Mouse (Mus musculus): ENCODE measurements around the gene Spaca6. TPM values are rescaled to one million over a fixed set of nuclear protein-coding genes. Genes with fewer than 3 reads are reported as not detected.
"Not testable (repeated sequence)": the region's sequence is repeated elsewhere in the genome, so short reads cannot be mapped to it uniquely, and the experiment has no call there.

Gene Spaca6
- polyA plus RNA-seq, 1 experiment, result 81.0 TPM

GRCm38 (mm10) chr17:17840796-17841195 is 13.8 kb downstream of the Spaca6 start:
- Histone ChIP-seq H3K36me3 (ENCODE audit: control insufficient read depth, insufficient read depth, low read length, poor library complexity, severe bottlenecking) (0 out of 2 replicates have a peak, but pooled peaks cover 2% of the 10 kb centered on the region), H3K4me3 (ENCODE audit: low read depth, low read length) (no peak overlapping the region), H3K4me1 (ENCODE audit: control insufficient read depth, insufficient read depth, low read length) (no peaks in the 10 kb centered on the region), H3K27me3 (ENCODE audit: control insufficient read depth, insufficient read depth, low read length, poor library complexity, severe bottlenecking) (no peaks in the 10 kb centered on the region), H3K9ac (ENCODE audit: low read depth, poor library complexity, severe bottlenecking) (no peak overlapping the region), H3K27ac (ENCODE audit: insufficient read depth, low read length) (no peak overlapping the region), H3K9me3 (replicated peaks; ENCODE audit: control insufficient read depth, insufficient read depth, low read length, poor library complexity, severe bottlenecking) (no peaks in the 10 kb centered on the region)
- TF ChIP-seq CTCF (IDR thresholded peaks at IDR 0.05; ENCODE audit: low read depth, low read length) (no peak), EP300 (IDR thresholded peaks at IDR 0.05; ENCODE audit: insufficient read depth, low read depth, low read length) (no peak), POLR2A (IDR thresholded peaks at IDR 0.05; ENCODE audit: insufficient read depth, low read length) (no peak)

- H3K4me3 ChIP-seq (ENCODE audit: low read depth, low read length), result peak overlapping the region; percentile 31
- no peak overlapping the region for H3K27ac ChIP-seq (ENCODE audit: insufficient read depth, low read length)
- H3K9me3 ChIP-seq (replicated peaks; ENCODE audit: control insufficient read depth, insufficient read depth, low read length, poor library complexity, severe bottlenecking), result no peaks in the 10 kb centered on the region
- no peak for TF ChIP-seq POLR2A (IDR thresholded peaks at IDR 0.05; ENCODE audit: insufficient read depth, low read length)
- TF ChIP-seq CTCF (IDR thresholded peaks at IDR 0.05; ENCODE audit: low read depth, low read length), result no peak
- no peak for TF ChIP-seq EP300 (IDR thresholded peaks at IDR 0.05; ENCODE audit: insufficient read depth, low read depth, low read length)
- H3K4me1 ChIP-seq (ENCODE audit: control insufficient read depth, insufficient read depth, low read length), result no peaks in the 10 kb centered on the region
- no peaks in the 10 kb centered on the region; the same call in 1 of the 2 replicates for H3K27me3 ChIP-seq (ENCODE audit: control insufficient read depth, insufficient read depth, low read length, poor library complexity, severe bottlenecking)
- no peak overlapping the region for H3K9ac ChIP-seq (ENCODE audit: low read depth, poor library complexity, severe bottlenecking)
- 0 out of 2 replicates have a peak, but pooled peaks cover 2% of the 10 kb centered on the region for H3K36me3 ChIP-seq (ENCODE audit: control insufficient read depth, insufficient read depth, low read length, poor library complexity, severe bottlenecking)
These were observed 16.7 kb downstream of the Spaca6 start for GRCm38 (mm10) chr17:17843534-17844261.

- H3K9me3 ChIP-seq (replicated peaks; ENCODE audit: control insufficient read depth, insufficient read depth, low read length, poor library complexity, severe bottlenecking); H3K4me1 ChIP-seq (ENCODE audit: control insufficient read depth, insufficient read depth, low read length); H3K9ac ChIP-seq (ENCODE audit: low read depth, poor library complexity, severe bottlenecking); H3K27ac ChIP-seq (ENCODE audit: insufficient read depth, low read length); H3K4me3 ChIP-seq (ENCODE audit: low read depth, low read length); H3K36me3 ChIP-seq (ENCODE audit: control insufficient read depth, insufficient read depth, low read length, poor library complexity, severe bottlenecking); H3K27me3 ChIP-seq (ENCODE audit: control insufficient read depth, insufficient read depth, low read length, poor library complexity, severe bottlenecking): not testable (repeated sequence)
These were observed 17.6 kb downstream of the Spaca6 start for GRCm38 (mm10) chr17:17844606-17845005.

- H3K4me3 ChIP-seq (ENCODE audit: low read depth, low read length), result no peak overlapping the region
- no peaks in the 10 kb centered on the region for H3K9me3 ChIP-seq (replicated peaks; ENCODE audit: control insufficient read depth, insufficient read depth, low read length, poor library complexity, severe bottlenecking)
- H3K27me3 ChIP-seq (ENCODE audit: control insufficient read depth, insufficient read depth, low read length, poor library complexity, severe bottlenecking), result peaks cover 4% of the 10 kb centered on the region
- H3K27ac ChIP-seq (ENCODE audit: insufficient read depth, low read length), result no peak overlapping the region
- TF ChIP-seq POLR2A (IDR thresholded peaks at IDR 0.05; ENCODE audit: insufficient read depth, low read length), result no peak
- TF ChIP-seq CTCF (IDR thresholded peaks at IDR 0.05; ENCODE audit: low read depth, low read length), result peak; percentile 22
- TF ChIP-seq EP300 (IDR thresholded peaks at IDR 0.05; ENCODE audit: insufficient read depth, low read depth, low read length), result no peak
- no peaks in the 10 kb centered on the region for H3K4me1 ChIP-seq (ENCODE audit: control insufficient read depth, insufficient read depth, low read length)
- H3K9ac ChIP-seq (ENCODE audit: low read depth, poor library complexity, severe bottlenecking), result no peak overlapping the region
- 0 out of 2 replicates have a peak, but pooled peaks cover 2% of the 10 kb centered on the region for H3K36me3 ChIP-seq (ENCODE audit: control insufficient read depth, insufficient read depth, low read length, poor library complexity, severe bottlenecking)
These were observed 18.4 kb downstream of the Spaca6 start for GRCm38 (mm10) chr17:17845187-17846027.

- TF ChIP-seq CTCF (IDR thresholded peaks at IDR 0.05; ENCODE audit: low read depth, low read length) (no peak), EP300 (IDR thresholded peaks at IDR 0.05; ENCODE audit: insufficient read depth, low read depth, low read length) (no peak), POLR2A (IDR thresholded peaks at IDR 0.05; ENCODE audit: insufficient read depth, low read length) (no peak)
- H3K36me3 ChIP-seq (ENCODE audit: control insufficient read depth, insufficient read depth, low read length, poor library complexity, severe bottlenecking), result no peaks in the 10 kb centered on the region
- no peak overlapping the region for H3K27ac ChIP-seq (ENCODE audit: insufficient read depth, low read length)
- no peaks in the 10 kb centered on the region for H3K9me3 ChIP-seq (replicated peaks; ENCODE audit: control insufficient read depth, insufficient read depth, low read length, poor library complexity, severe bottlenecking)
- no peak overlapping the region for H3K4me3 ChIP-seq (ENCODE audit: low read depth, low read length)
- no peaks in the 10 kb centered on the region for H3K4me1 ChIP-seq (ENCODE audit: control insufficient read depth, insufficient read depth, low read length)
- no peak overlapping the region for H3K9ac ChIP-seq (ENCODE audit: low read depth, poor library complexity, severe bottlenecking)
- H3K27me3 ChIP-seq (ENCODE audit: control insufficient read depth, insufficient read depth, low read length, poor library complexity, severe bottlenecking), result peaks cover 4% of the 10 kb centered on the region
These were observed 22.0 kb downstream of the Spaca6 start for GRCm38 (mm10) chr17:17848988-17849387.
